Mouse (Mus musculus) G1E-ER4 (cell line): ENCODE measurements around the gene Gm10490. TPM values are rescaled to one million over a fixed set of nuclear protein-coding genes. Genes with fewer than 3 reads are reported as not detected.

Experiments
- GATA1 ChIP-seq: IDR thresholded peaks from one replicate; pipeline ENCODE4 v1.8.0; 2012; ENCODE audit warnings: low read length, inconsistent platforms
- polyA plus RNA-seq: library from polyadenylated mRNA; stranded (reverse); fragments of >175 nt; gene quantifications from 2 replicates; pipeline ENCODE4 v1.2.3, GENCODE M21; 2012

Gm10490 gene
- polyA plus RNA-seq, 1 experiment, result not detected

GRCm38 (mm10) chrX:7910473-7910872 is 1.1 kb downstream of the Gm10490 start:
- TF ChIP-seq GATA1, result no peak

- no peak for TF ChIP-seq GATA1
These were observed 10.4 kb downstream of the Gm10490 start, which contains the start of gene Pcsk1n for GRCm38 (mm10) chrX:7919601-7920383. Gene Pcsk1n (plus strand): TSS chrX:7919822.

GRCm38 (mm10) chrX:7922032-7922431 is 12.7 kb downstream of the Gm10490 start:
- TF ChIP-seq GATA1, result no peak

GRCm38 (mm10) chrX:7926266-7926665 is 16.9 kb downstream of the Gm10490 start:
- TF ChIP-seq GATA1, result no peak

- TF ChIP-seq GATA1, result no peak
These were observed 17.8 kb downstream of the Gm10490 start for GRCm38 (mm10) chrX:7927116-7927515.

GRCm38 (mm10) chrX:7928270-7928790 is 19.0 kb downstream of the Gm10490 start, which contains the start of gene Eras:
Gene Eras (minus strand): TSS chrX:7928607.
- TF ChIP-seq GATA1, result no peak

GRCm38 (mm10) chrX:7936874-7937273 is 27.5 kb downstream of the Gm10490 start:
- TF ChIP-seq GATA1, result no peak

GRCm38 (mm10) chrX:7937667-7938066 is 28.3 kb downstream of the Gm10490 start:
- no peak for TF ChIP-seq GATA1

GRCm38 (mm10) chrX:7945618-7946017 is 36.3 kb downstream of the Gm10490 start:
- TF ChIP-seq GATA1, result no peak

GRCm38 (mm10) chrX:7947108-7947899 is 38.0 kb downstream of the Gm10490 start, which contains the start of gene Hdac6:
Gene Hdac6 (minus strand): TSS chrX:7947889.
- TF ChIP-seq GATA1, result no peak

- no peak for TF ChIP-seq GATA1
These were observed 38.7 kb downstream of the Gm10490 start for GRCm38 (mm10) chrX:7947900-7948492.

- TF ChIP-seq GATA1, result no peak
These were observed 40.7 kb downstream of the Gm10490 start for GRCm38 (mm10) chrX:7950091-7950490.

- no peak for TF ChIP-seq GATA1
These were observed 49.5 kb downstream of the Gm10490 start for GRCm38 (mm10) chrX:7958868-7959267.

Other genes starting within 250 kb of the Gm10490 start
- 8.9 and 13.9 TPM in 2 replicates for gene Plp2, start 238.2 kb upstream of the Gm10490 start, polyA plus RNA-seq
- gene Magix, start 228.3 kb upstream of the Gm10490 start, polyA plus RNA-seq, result not detected in 2 replicates
- 6.1 and 9.3 TPM in 2 replicates for gene Gpkow, start 212.4 kb upstream of the Gm10490 start, polyA plus RNA-seq
- 14.2 and 17.0 TPM in 2 replicates for gene Wdr45, start 195.2 kb upstream of the Gm10490 start, polyA plus RNA-seq
- 1.5 and 4.7 TPM in 2 replicates for gene Gm45208, start 187.3 kb upstream of the Gm10490 start, polyA plus RNA-seq
- gene Praf2, start 181.1 kb upstream of the Gm10490 start, polyA plus RNA-seq, result 9.2 and 10.4 TPM in 2 replicates
- 9.6 and 11.4 TPM in 2 replicates for gene Ccdc120, start 158.6 kb upstream of the Gm10490 start, polyA plus RNA-seq
- 36.2 and 43.7 TPM in 2 replicates for gene Tfe3, start 147.0 kb upstream of the Gm10490 start, polyA plus RNA-seq
- 23.3 and 28.3 TPM in 2 replicates for gene Gripap1, start 119.8 kb upstream of the Gm10490 start, polyA plus RNA-seq
- gene Kcnd1, start 87.3 kb upstream of the Gm10490 start, polyA plus RNA-seq, result 0.22 and 0.31 TPM in 2 replicates
- gene Otud5, start 68.2 kb upstream of the Gm10490 start, polyA plus RNA-seq, result 71.5 and 82.8 TPM in 2 replicates
- 14.2 and 14.5 TPM in 2 replicates for gene Pim2, start 31.3 kb upstream of the Gm10490 start, polyA plus RNA-seq
- 60.7 and 69.5 TPM in 2 replicates for gene Slc35a2, start 25.5 kb upstream of the Gm10490 start, polyA plus RNA-seq
- gene Pqbp1, start 10.3 kb upstream of the Gm10490 start, polyA plus RNA-seq, result 179 and 197 TPM in 2 replicates
- gene Timm17b, start 10.2 kb upstream of the Gm10490 start, polyA plus RNA-seq, result 129 and 177 TPM in 2 replicates
- gene Gm10491, start 1.7 kb upstream of the Gm10490 start, polyA plus RNA-seq, result not detected in 2 replicates
- not detected in 2 replicates for gene Pcsk1n, start 10.3 kb downstream of the Gm10490 start, polyA plus RNA-seq
- gene Eras, start 19.1 kb downstream of the Gm10490 start, polyA plus RNA-seq, result not detected in 2 replicates
- gene Hdac6, start 38.3 kb downstream of the Gm10490 start, polyA plus RNA-seq, result 2.6 and 3.2 TPM in 2 replicates
- 1,486 and 2,392 TPM in 2 replicates for gene Gata1, start 68.5 kb downstream of the Gm10490 start, polyA plus RNA-seq
- not detected in 2 replicates for gene Glod5, start 109.0 kb downstream of the Gm10490 start, polyA plus RNA-seq
- gene Suv39h1, start 165.2 kb downstream of the Gm10490 start, polyA plus RNA-seq, result 19.8 and 22.2 TPM in 2 replicates
- gene Was, start 181.0 kb downstream of the Gm10490 start, polyA plus RNA-seq, result 177 and 230 TPM in 2 replicates
- gene Wdr13, start 223.3 kb downstream of the Gm10490 start, polyA plus RNA-seq, result 39.6 and 40.4 TPM in 2 replicates
- 55.5 and 225 TPM in 2 replicates for gene Rbm3, start 236.3 kb downstream of the Gm10490 start, polyA plus RNA-seq